Mouse (Mus musculus): ENCODE measurements at regions not wholly inside any gene's neighbourhood (a gene's known extent, or its start where the extent isn't known, plus 50 kb on each side); places are given as distances from the start of the nearest gene placed in this dataset.

DNA sequence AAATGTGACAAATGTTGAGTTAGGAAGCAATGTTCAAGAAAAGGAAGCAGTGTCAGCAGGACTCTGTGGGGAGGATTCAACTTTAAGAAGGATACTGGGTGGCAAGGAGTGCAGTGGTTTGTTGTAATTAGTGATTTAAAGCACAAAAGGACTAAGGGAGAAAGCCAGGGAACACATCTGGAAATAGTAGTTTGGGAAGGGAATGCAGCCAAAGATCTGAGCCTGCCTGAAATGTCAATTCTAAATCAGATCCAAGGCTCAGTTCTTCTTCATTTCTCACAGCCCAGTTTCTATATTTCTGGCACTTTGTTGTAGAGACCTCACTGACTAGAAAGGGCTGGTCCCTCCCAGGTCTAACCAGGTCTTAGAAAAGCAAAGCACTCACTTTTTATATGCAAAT lies 50.6 kb upstream of the Trhde start:
- DNase-seq (ENCODE audit: low spot score in 2 of 2), result no peak
